Mouse (Mus musculus) C2C12 (cell line): ENCODE results near the gene Rgs13.

Experiments
- CEBPB ChIP-seq: IDR thresholded peaks from one replicate; pipeline ENCODE4 v1.6.1; 2011; ENCODE audit warnings: low read depth, mild to moderate bottlenecking, control low read depth, moderate library complexity
- CTCF ChIP-seq: IDR thresholded peaks from one replicate; pipeline ENCODE4 v1.5.1; 2011; ENCODE audit not compliant: control insufficient read depth, insufficient read depth, insufficient read length
- FOSL1 ChIP-seq: IDR thresholded peaks from one replicate; pipeline ENCODE4 v1.8.0; 2011; ENCODE audit warnings: mild to moderate bottlenecking, low read length; ENCODE audit not compliant: poor library complexity, insufficient read depth, severe bottlenecking
- MAX ChIP-seq: IDR thresholded peaks from one replicate; pipeline ENCODE4 v1.6.1; 2011; ENCODE audit warnings: mild to moderate bottlenecking, control low read depth
- MYOD1 ChIP-seq: IDR thresholded peaks from one replicate; pipeline ENCODE4 v1.6.1; 2011; ENCODE audit warnings: low read depth; ENCODE audit not compliant: control insufficient read depth, insufficient read length
- MYOG ChIP-seq: IDR thresholded peaks from one replicate; pipeline ENCODE4 v1.6.1; 2011; ENCODE audit not compliant: control insufficient read depth, insufficient read length; ENCODE audit errors: extremely low read depth
- USF1 ChIP-seq: IDR thresholded peaks from one replicate; pipeline ENCODE4 v1.6.1; 2011; ENCODE audit warnings: low read depth, mild to moderate bottlenecking, control low read depth, moderate library complexity

DNA sequence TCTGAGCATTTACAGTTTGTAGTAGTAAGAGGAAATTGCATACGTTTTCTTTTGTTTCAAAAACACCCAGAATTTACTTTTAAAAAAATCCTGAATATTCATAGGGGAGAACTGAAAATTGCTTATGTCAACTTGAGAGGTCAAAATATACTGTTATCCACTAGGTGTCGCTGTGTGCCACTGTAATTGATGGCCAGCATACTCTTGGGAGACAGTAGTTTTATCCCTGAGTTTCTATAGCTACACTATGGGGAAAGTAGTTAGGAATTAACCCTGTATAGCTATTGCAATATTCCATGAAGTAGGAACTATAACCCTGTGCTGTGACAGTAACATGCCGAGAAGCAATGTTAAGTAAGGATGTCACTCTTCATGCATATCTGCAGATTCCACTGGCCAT lies 20.5 kb upstream of the Rgs13 start:
- peak; percentile 33 for TF ChIP-seq CTCF
- TF ChIP-seq CEBPB: no peak
- no peak for TF ChIP-seq MYOD1
- no peak for TF ChIP-seq FOSL1
- TF ChIP-seq USF1: no peak
- no peak for TF ChIP-seq MAX
- no peak for TF ChIP-seq MYOG
